Mouse (Mus musculus) cerebellum, adult 8-10 months (tissue): ENCODE results near the gene Gimap8.
"Not testable (repeated sequence)": the region's sequence is repeated elsewhere in the genome, so short reads cannot be mapped to it uniquely, and the experiment has no call there.

Experiments used
- DNase-seq: peaks from one replicate; pipeline ENCODE4 v3.0.0; 2022

Gene Gimap8

GRCm38 (mm10) chr6:48681472-48682090, 34.5 kb downstream of the Gimap8 start:
- DNase-seq, result no peak

GRCm38 (mm10) chr6:48682271-48682670, 35.2 kb downstream of the Gimap8 start:
- DNase-seq, result no peak

GRCm38 (mm10) chr6:48683263-48683821, 36.3 kb downstream of the Gimap8 start:
- DNase-seq, result not testable (repeated sequence)

GRCm38 (mm10) chr6:48684319-48684718, 37.3 kb downstream of the Gimap8 start, which contains the start of gene Gimap4:
Gimap4 (plus strand) TSS chr6:48684549.
- no peak for DNase-seq

- no peak for DNase-seq
Measured at GRCm38 (mm10) chr6:48684806-48685205, 37.8 kb downstream of the Gimap8 start.

- no peak for DNase-seq
Measured at GRCm38 (mm10) chr6:48685251-48685650, 38.2 kb downstream of the Gimap8 start.

GRCm38 (mm10) chr6:48685694-48686665, 38.9 kb downstream of the Gimap8 start:
- DNase-seq, result no peak

GRCm38 (mm10) chr6:48687077-48687476, 40.0 kb downstream of the Gimap8 start:
- no peak for DNase-seq

- no peak for DNase-seq
Measured at GRCm38 (mm10) chr6:48689320-48689719, 42.3 kb downstream of the Gimap8 start.

- no peak for DNase-seq
Measured at GRCm38 (mm10) chr6:48692962-48693361, 45.9 kb downstream of the Gimap8 start.

GRCm38 (mm10) chr6:48696830-48697554, 50.0 kb downstream of the Gimap8 start:
- no peak for DNase-seq

- no peak for DNase-seq
Measured at GRCm38 (mm10) chr6:48697555-48697930, 50.5 kb downstream of the Gimap8 start.

- no peak for DNase-seq
Measured at GRCm38 (mm10) chr6:48698066-48698856, 51.2 kb downstream of the Gimap8 start.

GRCm38 (mm10) chr6:48698888-48699287, 51.9 kb downstream of the Gimap8 start:
- no peak for DNase-seq

GRCm38 (mm10) chr6:48700251-48701075, 53.4 kb downstream of the Gimap8 start:
- no peak for DNase-seq

- DNase-seq, result no peak
Measured at GRCm38 (mm10) chr6:48702146-48702545, 55.1 kb downstream of the Gimap8 start.

GRCm38 (mm10) chr6:48702601-48703000, 55.6 kb downstream of the Gimap8 start:
- no peak for DNase-seq

- DNase-seq, result no peak
Measured at GRCm38 (mm10) chr6:48704146-48704545, 57.1 kb downstream of the Gimap8 start.

- no peak for DNase-seq
Measured at GRCm38 (mm10) chr6:48706130-48706529, 59.1 kb downstream of the Gimap8 start.
